Mouse (Mus musculus) liver, embryonic 16.5 days (tissue): ENCODE results near the gene Wbp1l. TPM values are rescaled to one million over a fixed set of nuclear protein-coding genes. Genes with fewer than 3 reads are reported as not detected.

Experiments used
- ATAC-seq: fragments of 200-750 bp; cut with Nextera tagmentation; 2 replicates; pipeline ENCODE4 v1.8.0; 2017; ENCODE audit warnings: low read depth, mild to moderate bottlenecking, moderate number of reproducible peaks, moderate library complexity
- H3K27ac ChIP-seq: fragments of 300-500 bp; sonication (generic); 2 replicates; pipeline ENCODE4 v1.5.1; 2014; ENCODE audit warnings: mild to moderate bottlenecking, low read length
- H3K27me3 ChIP-seq: fragments of 300-500 bp; sonication (generic); 2 replicates; pipeline ENCODE4 v1.6.1; 2014; ENCODE audit warnings: low read depth, low read length, mixed read lengths; ENCODE audit not compliant: control insufficient read depth, insufficient read depth
- H3K36me3 ChIP-seq: fragments of 300-500 bp; sonication (generic); 2 replicates; pipeline ENCODE4 v1.6.1; 2014; ENCODE audit warnings: mild to moderate bottlenecking; ENCODE audit not compliant: control insufficient read depth, insufficient read depth
- H3K4me1 ChIP-seq: fragments of 300-500 bp; sonication (generic); 2 replicates; pipeline ENCODE4 v1.6.1; 2014; ENCODE audit warnings: low read depth, low read length, mixed read lengths; ENCODE audit not compliant: control insufficient read depth
- H3K4me2 ChIP-seq: fragments of 300-500 bp; sonication (generic); 2 replicates; pipeline ENCODE4 v1.6.1; 2014; ENCODE audit warnings: low read depth, low read length, mixed read lengths
- H3K4me3 ChIP-seq: fragments of 300-500 bp; sonication (generic); 2 replicates; pipeline ENCODE4 v1.5.1; 2014; ENCODE audit warnings: low read depth, mild to moderate bottlenecking, low read length
- H3K9ac ChIP-seq: fragments of 300-500 bp; sonication (generic); 2 replicates; pipeline ENCODE4 v1.6.1; 2014; ENCODE audit warnings: low read depth, low read length
- H3K9me3 ChIP-seq: fragments of 300-500 bp; sonication (generic); replicated peaks from 2 replicates; pipeline ENCODE4 v1.6.1; 2016; ENCODE audit warnings: low read length; ENCODE audit not compliant: control insufficient read depth
- WGBS: fragments of 180-500 bp; shearing (Covaris S2); extraction: QIAGEN DNeasy Blood & Tissue Kit; methylation state at CpG from one replicate; pipeline ENCODE4 v1.1.7; 2014; ENCODE audit not compliant: insufficient replicate concordance; 5-methylcytosine and 5-hydroxymethylcytosine counted together
- polyA plus RNA-seq: library from polyadenylated mRNA; unstranded; fragments of >200 nt; fragmentation: Nextera tagmentation; extraction: Ambion mirVana; gene quantifications from 2 replicates; pipeline ENCODE4 v1.2.1, GENCODE M21; 2015

Wbp1l gene
- polyA plus RNA-seq, 1 experiment from 2014 or later = 31.5 TPM

- H3K27me3 ChIP-seq = no peaks in the 10 kb centered on the region
- no peaks in the 10 kb centered on the region for H3K9me3 ChIP-seq
- H3K4me3 ChIP-seq = no peak overlapping the region
- H3K4me1 ChIP-seq = peaks cover 8% of the 10 kb centered on the region
- no peak overlapping the region for H3K9ac ChIP-seq
- ATAC-seq = no peak
- H3K36me3 ChIP-seq = peaks cover 27% of the 10 kb centered on the region
- 74% methylated on average over 3 of the region's 3 CpGs for WGBS
- no peak overlapping the region for H3K27ac ChIP-seq
- H3K4me2 ChIP-seq = no peak overlapping the region
Observed at GRCm38 (mm10) chr19:46657339-46658020, 58.6 kb downstream of the Wbp1l start.

GRCm38 (mm10) chr19:46658348-46658747 lies 59.5 kb downstream of the Wbp1l start:
- peak; percentile 46 for ATAC-seq
- WGBS = 78% methylated on average over 7 of the region's 7 CpGs
- Histone ChIP-seq H3K4me2 (no peak overlapping the region), H3K4me3 (no peak overlapping the region), H3K36me3 (peaks cover 25% of the 10 kb centered on the region), H3K27me3 (no peaks in the 10 kb centered on the region), H3K4me1 (peaks cover 10% of the 10 kb centered on the region), H3K27ac (0 out of 2 replicates have a peak overlapping the region, but pooled peaks have one; percentile 18), H3K9me3 (no peaks in the 10 kb centered on the region), H3K9ac (no peak overlapping the region)

GRCm38 (mm10) chr19:46658851-46659250 lies 60.0 kb downstream of the Wbp1l start:
- no peak overlapping the region for H3K4me2 ChIP-seq
- H3K9ac ChIP-seq = no peak overlapping the region
- WGBS = 69% methylated on average over 9 of the region's 9 CpGs
- H3K36me3 ChIP-seq = peaks cover 20% of the 10 kb centered on the region
- H3K27me3 ChIP-seq = no peaks in the 10 kb centered on the region
- no peaks in the 10 kb centered on the region for H3K9me3 ChIP-seq
- H3K4me3 ChIP-seq = no peak overlapping the region
- H3K27ac ChIP-seq = no peak overlapping the region
- ATAC-seq = no peak
- peaks cover 10% of the 10 kb centered on the region for H3K4me1 ChIP-seq

- H3K4me1 ChIP-seq = peaks cover 10% of the 10 kb centered on the region
- no peak overlapping the region for H3K4me2 ChIP-seq
- no peak overlapping the region for H3K9ac ChIP-seq
- no peaks in the 10 kb centered on the region for H3K27me3 ChIP-seq
- no peak overlapping the region for H3K27ac ChIP-seq
- no peak overlapping the region for H3K4me3 ChIP-seq
- no peak for ATAC-seq
- H3K36me3 ChIP-seq = peaks cover 4% of the 10 kb centered on the region
- 46% methylated on average over 4 of the region's 4 CpGs for whole genome bisulfite sequencing
- no peaks in the 10 kb centered on the region for H3K9me3 ChIP-seq
Observed at GRCm38 (mm10) chr19:46661511-46661910, 62.6 kb downstream of the Wbp1l start.

- ATAC-seq = peak; percentile 61
- H3K4me3 ChIP-seq = no peak overlapping the region
- H3K9ac ChIP-seq = no peak overlapping the region
- H3K27ac ChIP-seq = peak overlapping the region; percentile 52; the same call in 1 of the 2 replicates
- H3K4me1 ChIP-seq = peaks cover 10% of the 10 kb centered on the region
- H3K9me3 ChIP-seq = no peaks in the 10 kb centered on the region
- H3K4me2 ChIP-seq = no peak overlapping the region
- no peaks in the 10 kb centered on the region for H3K36me3 ChIP-seq
- WGBS = 54% methylated on average over 8 of the region's 8 CpGs
- no peaks in the 10 kb centered on the region for H3K27me3 ChIP-seq
Observed at GRCm38 (mm10) chr19:46662214-46662613, 63.3 kb downstream of the Wbp1l start.

GRCm38 (mm10) chr19:46662784-46663183 lies 63.9 kb downstream of the Wbp1l start:
- Histone ChIP-seq H3K4me1 (peaks cover 10% of the 10 kb centered on the region), H3K4me2 (no peak overlapping the region), H3K36me3 (no peaks in the 10 kb centered on the region), H3K9ac (no peak overlapping the region), H3K9me3 (no peaks in the 10 kb centered on the region), H3K4me3 (no peak overlapping the region), H3K27ac (peak overlapping the region; percentile 52; the same call in 1 of the 2 replicates), H3K27me3 (no peaks in the 10 kb centered on the region)
- no peak for ATAC-seq
- 59% methylated on average over 6 of the region's 6 CpGs for WGBS

- Histone ChIP-seq H3K4me3 (no peak overlapping the region), H3K36me3 (no peaks in the 10 kb centered on the region), H3K27me3 (no peaks in the 10 kb centered on the region), H3K27ac (no peak overlapping the region), H3K9me3 (no peaks in the 10 kb centered on the region), H3K4me1 (peaks cover 16% of the 10 kb centered on the region), H3K9ac (no peak overlapping the region), H3K4me2 (no peak overlapping the region)
- 44% methylated on average over 7 of the region's 7 CpGs for WGBS
- no peak for ATAC-seq
Observed at GRCm38 (mm10) chr19:46665474-46665873, 66.6 kb downstream of the Wbp1l start.

GRCm38 (mm10) chr19:46667300-46667699 lies 68.4 kb downstream of the Wbp1l start:
- H3K9me3 ChIP-seq = no peaks in the 10 kb centered on the region
- H3K4me2 ChIP-seq = no peak overlapping the region
- H3K4me1 ChIP-seq = peaks cover 12% of the 10 kb centered on the region
- H3K27ac ChIP-seq = peak overlapping the region; percentile 69
- WGBS = 45% methylated on average over 11 of the region's 11 CpGs
- ATAC-seq = no peak
- H3K36me3 ChIP-seq = no peaks in the 10 kb centered on the region
- H3K9ac ChIP-seq = no peak overlapping the region
- H3K4me3 ChIP-seq = no peak overlapping the region
- no peaks in the 10 kb centered on the region for H3K27me3 ChIP-seq

GRCm38 (mm10) chr19:46668263-46668662 lies 69.4 kb downstream of the Wbp1l start:
- Histone ChIP-seq H3K4me2 (no peak overlapping the region), H3K4me1 (peaks cover 14% of the 10 kb centered on the region), H3K4me3 (peak overlapping the region; percentile 23; the same call in 1 of the 2 replicates), H3K27me3 (no peaks in the 10 kb centered on the region), H3K36me3 (no peaks in the 10 kb centered on the region), H3K9me3 (no peaks in the 10 kb centered on the region), H3K9ac (no peak overlapping the region; the same call in 1 of the 2 replicates), H3K27ac (peak overlapping the region; percentile 69)
- 63% methylated on average over 10 of the region's 10 CpGs for WGBS
- ATAC-seq = peak; percentile 90
